Mouse (Mus musculus) neural tube, embryonic 14.5 days (tissue): Measurements from ENCODE around the gene Chmp1a. TPM values are rescaled to one million over a fixed set of nuclear protein-coding genes. Genes with fewer than 3 reads are reported as not detected.
A peak's percentile ranks its signal among the peaks of the same experiment; 100 is the strongest.
"Not testable (repeated sequence)": the region's sequence is repeated elsewhere in the genome, so short reads cannot be mapped to it uniquely, and the experiment has no call there.

Source experiments
- ATAC-seq: fragments of 200-750 bp; cut with Nextera tagmentation; 2 replicates; pipeline ENCODE4 v1.8.0; 2017; ENCODE audit warnings: low read depth, mild to moderate bottlenecking, moderate TSS enrichment, moderate library complexity
- H3K27ac ChIP-seq: fragments of 300-500 bp; sonication (generic); 2 replicates; pipeline ENCODE4 v1.5.1; 2014; ENCODE audit warnings: low read depth, mild to moderate bottlenecking, control low read depth, low read length, moderate library complexity, mixed read lengths
- H3K27me3 ChIP-seq: fragments of 300-500 bp; sonication (generic); 2 replicates; pipeline ENCODE4 v1.6.1; 2014; ENCODE audit warnings: low read length; ENCODE audit not compliant: control insufficient read depth, insufficient read depth
- H3K36me3 ChIP-seq: fragments of 300-500 bp; sonication (generic); 2 replicates; pipeline ENCODE4 v1.6.1; 2014; ENCODE audit warnings: low read length, mixed read lengths; ENCODE audit not compliant: control insufficient read depth, insufficient read depth
- H3K4me1 ChIP-seq: fragments of 300-500 bp; sonication (generic); 2 replicates; pipeline ENCODE4 v1.6.1; 2014; ENCODE audit warnings: low read length; ENCODE audit not compliant: control insufficient read depth, insufficient read depth
- H3K4me2 ChIP-seq: fragments of 300-500 bp; sonication (generic); 2 replicates; pipeline ENCODE4 v1.6.1; 2014; ENCODE audit warnings: mild to moderate bottlenecking, low read depth, low read length, control low read depth
- H3K4me3 ChIP-seq: fragments of 300-500 bp; sonication (generic); 2 replicates; pipeline ENCODE4 v1.5.1; 2014; ENCODE audit warnings: low read depth, low read length, control low read depth, mixed read lengths
- H3K9ac ChIP-seq: fragments of 300-500 bp; sonication (generic); replicated peaks from 2 replicates; pipeline ENCODE4 v1.6.1; 2014; ENCODE audit warnings: low read depth, mild to moderate bottlenecking, control low read depth, low read length, mixed read lengths
- H3K9me3 ChIP-seq: fragments of 300-500 bp; sonication (generic); 2 replicates; pipeline ENCODE4 v1.6.1; 2016; ENCODE audit warnings: low read length; ENCODE audit not compliant: control insufficient read depth
- WGBS: fragments of 180-500 bp; shearing (Covaris S2); extraction: QIAGEN DNeasy Blood & Tissue Kit; methylation state at CpG from one replicate; pipeline ENCODE4 v1.1.7; 2014; 5-methylcytosine and 5-hydroxymethylcytosine counted together
- polyA plus RNA-seq: library from polyadenylated mRNA; unstranded; fragments of >200 nt; fragmentation: Nextera tagmentation; extraction: Ambion mirVana; gene quantifications from 2 replicates; pipeline ENCODE4 v1.2.1, GENCODE M21; 2014

Gene Chmp1a
- polyA plus RNA-seq, 1 experiment from 2014 or later = 123 TPM

DNA sequence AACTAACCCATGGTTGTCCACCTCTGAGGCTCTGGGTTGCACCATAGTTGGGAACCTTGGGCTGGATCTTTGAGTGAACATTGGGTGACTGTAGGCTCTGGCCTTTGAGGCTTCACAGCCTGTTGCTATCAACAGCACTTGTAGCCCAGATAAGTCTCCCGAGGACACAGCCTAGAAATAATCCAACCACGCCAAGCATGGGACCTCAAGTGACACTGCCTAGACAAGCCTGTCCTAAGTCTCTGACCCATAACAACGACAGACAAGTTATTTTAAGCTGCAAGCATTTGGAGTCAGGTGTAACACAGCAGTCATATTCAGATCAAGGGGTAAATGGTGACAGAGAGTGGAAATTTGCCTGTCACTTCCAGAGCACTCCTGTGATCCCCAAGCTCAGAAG is 2.9 kb upstream of the Chmp1a start:
- Histone ChIP-seq H3K27ac (no peak overlapping the region), H3K4me1 (peaks cover 14% of the 10 kb centered on the region), H3K27me3 (no peaks in the 10 kb centered on the region), H3K9me3 (no peaks in the 10 kb centered on the region), H3K4me3 (no peak overlapping the region), H3K9ac (no peak overlapping the region), H3K36me3 (no peaks in the 10 kb centered on the region), H3K4me2 (no peak overlapping the region)
- 84% methylated on average over 3 of the region's 3 CpGs for WGBS
- no peak for ATAC-seq

DNA sequence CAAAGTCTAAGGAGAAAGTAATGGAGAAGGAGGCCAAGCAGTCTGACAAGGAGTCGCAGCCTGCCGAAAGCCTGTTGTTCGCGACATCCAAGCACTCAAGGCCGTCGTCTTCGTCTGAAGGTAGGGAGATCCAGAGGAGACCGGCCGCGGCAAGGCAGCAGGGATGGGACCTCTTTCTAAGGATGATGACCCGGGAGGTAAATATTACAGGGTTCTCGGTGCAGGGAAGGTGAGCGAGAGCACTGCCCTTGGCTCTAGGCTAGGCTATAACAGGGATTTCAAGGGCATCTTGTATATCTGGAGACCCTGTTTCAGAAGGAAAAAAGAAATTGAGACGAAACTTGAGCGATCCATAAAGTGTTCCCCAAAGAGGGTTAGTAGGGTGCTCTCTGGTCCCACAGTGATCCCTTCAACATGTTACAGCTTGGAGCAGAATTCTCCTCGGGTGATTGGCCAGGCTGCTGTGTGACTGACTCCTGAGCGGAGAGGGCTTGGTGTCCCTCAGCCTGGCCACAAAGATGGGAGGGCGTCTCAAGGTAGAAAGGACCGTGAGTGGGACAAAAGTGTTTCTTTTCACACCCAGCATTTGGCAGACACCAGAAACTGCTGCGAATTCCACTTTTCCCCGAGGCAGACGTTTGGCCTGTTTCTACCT is 682 bp upstream of the Chmp1a start:
- Histone ChIP-seq H3K27ac (peak overlapping the region; percentile 4; the same call in 1 of the 2 replicates), H3K4me1 (peaks cover 14% of the 10 kb centered on the region), H3K4me2 (peak overlapping the region; percentile 71), H3K4me3 (peak overlapping the region; percentile 92), H3K36me3 (peaks cover 18% of the 10 kb centered on the region), H3K9me3 (no peaks in the 10 kb centered on the region), H3K27me3 (no peaks in the 10 kb centered on the region), H3K9ac (peak overlapping the region; percentile 97)
- 19% methylated on average over 22 of the region's 22 CpGs for WGBS
- peak; percentile 29 for ATAC-seq

DNA sequence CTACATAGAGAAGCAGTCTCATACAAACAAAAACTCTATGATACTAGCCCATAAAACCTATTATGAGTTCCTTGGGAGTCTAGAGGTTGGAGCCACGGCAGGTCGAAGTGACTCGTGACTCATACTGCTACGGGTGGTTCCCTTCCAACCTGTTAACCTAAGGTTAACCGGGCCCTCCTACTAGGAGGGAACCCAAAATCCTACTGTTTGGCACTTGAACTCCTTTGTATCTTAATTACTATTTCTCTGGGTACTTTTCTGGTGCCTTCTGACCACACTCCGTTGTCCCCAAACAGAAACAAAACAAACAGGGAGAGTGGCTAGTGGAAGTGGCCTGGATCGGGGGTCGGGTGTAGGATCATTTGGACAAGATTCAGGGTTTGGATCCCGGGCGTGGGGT is 687 bp downstream of the Chmp1a start:
- peaks cover 24% of the 10 kb centered on the region for H3K36me3 ChIP-seq
- H3K9me3 ChIP-seq = no peaks in the 10 kb centered on the region
- ATAC-seq = no peak
- peaks cover 14% of the 10 kb centered on the region for H3K4me1 ChIP-seq
- H3K4me2 ChIP-seq = peak overlapping the region; percentile 71
- no peaks in the 10 kb centered on the region for H3K27me3 ChIP-seq
- peak overlapping the region; percentile 97 for H3K9ac ChIP-seq
- 47% methylated on average over 10 of the region's 10 CpGs for WGBS
- H3K4me3 ChIP-seq = peak overlapping the region; percentile 92
- H3K27ac ChIP-seq = no peak overlapping the region

DNA sequence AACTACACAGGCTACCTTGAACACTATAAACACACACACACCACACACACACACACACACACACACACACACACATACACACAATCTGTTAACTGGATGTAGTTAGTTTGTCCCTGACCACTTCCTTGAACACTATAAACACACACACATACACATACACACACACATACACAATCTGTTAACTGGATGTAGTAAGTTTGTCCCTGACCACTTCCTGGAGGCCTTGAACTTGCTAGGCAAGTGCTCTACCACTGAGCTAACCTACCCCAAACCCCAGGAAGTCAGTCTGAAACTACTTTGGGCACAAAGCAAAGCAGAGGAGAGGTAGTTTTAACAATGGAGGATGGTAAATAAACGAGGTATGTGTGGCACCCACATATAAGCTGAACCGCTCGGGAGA is 9.0 kb downstream of the Chmp1a start:
- Histone ChIP-seq H3K9me3 (no peaks in the 10 kb centered on the region), H3K36me3 (peaks cover 16% of the 10 kb centered on the region), H3K27ac (no peak overlapping the region), H3K27me3 (no peaks in the 10 kb centered on the region), H3K4me3 (no peak overlapping the region), H3K4me1 (no peaks in the 10 kb centered on the region), H3K4me2 (no peak overlapping the region), H3K9ac (no peak overlapping the region)
- 89% methylated on average over 3 of the region's 3 CpGs for WGBS
- no peak for ATAC-seq

DNA sequence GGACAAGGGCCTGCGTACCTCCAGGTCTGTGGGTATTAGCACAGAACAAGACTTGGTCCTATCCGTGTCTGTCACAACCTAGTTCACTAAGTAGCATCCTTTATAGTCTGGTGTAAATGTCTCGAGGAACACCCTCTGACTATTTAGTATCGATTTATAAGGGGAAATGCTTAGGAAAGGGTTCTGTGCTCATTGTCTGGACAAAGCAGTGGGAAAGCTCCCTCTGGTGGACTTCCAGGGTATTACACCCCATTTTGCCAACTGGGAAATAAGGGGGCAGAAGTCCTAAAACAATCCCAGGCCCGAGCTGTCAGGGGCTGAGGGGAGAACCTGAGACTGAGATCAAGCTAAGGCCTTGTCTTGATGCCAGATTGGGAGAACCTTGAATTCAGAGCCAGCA is 10.3 kb downstream of the Chmp1a start:
- Histone ChIP-seq H3K4me1 (no peaks in the 10 kb centered on the region), H3K27ac (no peak overlapping the region), H3K9me3 (no peaks in the 10 kb centered on the region), H3K36me3 (peaks cover 11% of the 10 kb centered on the region), H3K9ac (no peak overlapping the region), H3K27me3 (no peaks in the 10 kb centered on the region), H3K4me3 (no peak overlapping the region), H3K4me2 (no peak overlapping the region)
- peak; percentile 11; the same call in 1 of the 2 replicates for ATAC-seq
- WGBS = 20% methylated on average over 5 of the region's 5 CpGs

DNA sequence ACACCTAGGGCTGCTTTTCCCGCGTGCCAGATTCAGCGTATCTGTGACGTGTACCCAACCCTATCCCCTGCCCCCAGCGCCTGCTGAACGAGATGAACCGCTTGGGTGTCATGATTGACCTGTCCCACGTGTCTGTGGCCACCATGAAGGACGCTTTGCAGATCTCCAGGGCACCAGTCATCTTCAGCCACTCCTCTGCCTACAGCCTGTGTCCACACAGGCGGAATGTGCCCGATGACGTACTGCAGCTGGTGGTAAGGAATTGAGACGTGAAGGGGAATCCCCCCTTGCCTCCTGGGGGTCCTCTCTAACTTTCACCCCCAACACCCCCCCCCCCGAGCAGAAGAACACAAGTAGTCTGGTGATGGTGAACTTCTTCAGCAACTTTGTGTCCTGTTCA is 12.7 kb downstream of the Chmp1a start:
- Histone ChIP-seq H3K9ac (no peak overlapping the region), H3K4me2 (no peak overlapping the region), H3K27me3 (no peaks in the 10 kb centered on the region), H3K27ac (no peak overlapping the region), H3K4me3 (no peak overlapping the region), H3K9me3 (no peaks in the 10 kb centered on the region), H3K4me1 (no peaks in the 10 kb centered on the region), H3K36me3 (no peaks in the 10 kb centered on the region)
- no peak for ATAC-seq
- 75% methylated on average over 14 of the region's 14 CpGs for WGBS

DNA sequence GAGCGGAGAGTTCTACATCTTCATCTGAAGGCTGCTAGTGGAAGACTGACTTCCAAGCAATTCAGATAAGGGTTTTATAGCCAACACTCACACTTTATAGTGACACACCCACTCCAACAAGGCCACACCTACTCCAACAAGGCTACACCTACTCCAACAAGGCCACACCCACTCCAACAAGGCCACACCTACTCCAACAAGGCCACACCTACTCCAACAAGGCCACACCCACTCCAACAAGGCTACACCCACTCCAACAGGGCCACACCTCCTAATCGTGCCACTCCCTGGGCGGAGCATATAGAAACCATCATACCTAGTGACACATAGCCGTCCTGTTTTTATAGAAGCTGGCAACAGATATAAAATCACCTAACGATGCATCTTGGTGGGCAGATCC is 15.5 kb downstream of the Chmp1a start:
- 71% methylated on average over 5 of the region's 5 CpGs for WGBS
- H3K36me3 ChIP-seq, H3K9me3 ChIP-seq, H3K4me2 ChIP-seq, ATAC-seq, H3K4me3 ChIP-seq, H3K27ac ChIP-seq, H3K4me1 ChIP-seq, H3K27me3 ChIP-seq, H3K9ac ChIP-seq: not testable (repeated sequence)

DNA sequence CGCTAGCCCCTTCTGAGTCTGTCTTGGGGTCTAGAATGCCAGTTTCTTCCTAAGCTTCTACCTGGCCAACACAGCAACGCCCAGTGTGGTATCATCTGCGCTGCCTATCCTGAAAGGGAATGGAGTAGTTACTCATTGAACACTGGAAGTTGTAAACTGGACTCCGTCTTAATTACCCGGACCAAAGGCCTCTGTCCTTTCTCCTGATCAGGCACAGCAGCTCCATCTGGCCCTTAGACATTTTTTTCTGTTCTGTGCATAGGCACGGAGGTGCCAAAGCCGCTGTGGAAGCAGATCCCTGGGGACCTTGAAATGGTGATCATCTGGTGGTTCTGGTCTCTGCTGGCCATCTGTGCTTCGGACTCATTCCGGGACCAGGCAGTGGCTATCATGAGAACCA is 18.8 kb downstream of the Chmp1a start:
- Histone ChIP-seq H3K27ac (no peak overlapping the region), H3K4me3 (no peak overlapping the region), H3K27me3 (no peaks in the 10 kb centered on the region), H3K4me1 (no peaks in the 10 kb centered on the region; the same call in 1 of the 2 replicates), H3K36me3 (no peaks in the 10 kb centered on the region), H3K9ac (no peak overlapping the region), H3K4me2 (no peak overlapping the region), H3K9me3 (no peaks in the 10 kb centered on the region)
- ATAC-seq = no peak
- WGBS = 72% methylated on average over 9 of the region's 9 CpGs

DNA sequence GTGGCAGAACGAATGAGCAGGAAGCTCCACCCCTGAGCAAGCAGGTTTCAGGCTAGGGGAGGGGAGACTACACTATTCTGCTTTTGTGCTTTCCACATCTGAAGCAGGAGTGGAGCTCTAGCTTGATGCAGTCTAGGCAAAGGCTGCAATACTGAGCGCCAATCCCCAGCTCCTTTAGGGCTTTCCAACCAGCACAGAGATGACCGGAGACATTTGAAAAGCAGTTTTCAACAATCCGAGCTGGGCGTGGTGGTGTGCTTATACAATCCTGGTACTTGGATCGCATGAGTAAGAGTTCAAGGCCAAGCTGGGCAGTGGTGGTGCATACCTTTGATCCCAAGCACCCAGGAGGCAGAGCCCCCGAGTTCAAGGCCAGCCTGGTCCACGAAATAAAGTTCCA is 20.7 kb downstream of the Chmp1a start:
- H3K27ac ChIP-seq = no peak overlapping the region
- H3K4me2 ChIP-seq = no peak overlapping the region
- H3K4me1 ChIP-seq = no peaks in the 10 kb centered on the region; the same call in 1 of the 2 replicates
- no peaks in the 10 kb centered on the region for H3K27me3 ChIP-seq
- no peak overlapping the region for H3K9ac ChIP-seq
- no peak for ATAC-seq
- 57% methylated on average over 8 of the region's 8 CpGs for WGBS
- H3K9me3 ChIP-seq = no peaks in the 10 kb centered on the region
- no peaks in the 10 kb centered on the region for H3K36me3 ChIP-seq
- H3K4me3 ChIP-seq = no peak overlapping the region
